8 mouse cellular contexts compared by ENCODE assay signal in genomic region chr14:20082536-20083325, GRCm38 (mm10). TPM values are rescaled to one million over a fixed set of nuclear protein-coding genes. Genes with fewer than 3 reads are reported as not detected.
DNase-seq lines count a peak whose midpoint lies in the region; ATAC-seq lines count a peak whose summit lies in the region.

No protein-coding gene starts in this region.

- 0 out of 2 replicates have a peak, but pooled peaks cover 2% of the 10 kb centered on the region for H3K36me3 ChIP-seq in heart, embryonic 13.5 days
- no peaks in the 10 kb centered on the region for H3K36me3 ChIP-seq in liver, embryonic 12.5 days
- H3K36me3 ChIP-seq in stomach, embryonic 15.5 days, result no peaks in the 10 kb centered on the region

- H3K4me2 ChIP-seq in heart, embryonic 13.5 days, result peak overlapping the region; percentile 80
- H3K4me2 ChIP-seq in liver, embryonic 12.5 days, result peak overlapping the region; percentile 79
- peak overlapping the region; percentile 73 for H3K4me2 ChIP-seq in stomach, embryonic 15.5 days

- no peaks in the 10 kb centered on the region for H3K9me3 ChIP-seq in heart, embryonic 13.5 days
- H3K9me3 ChIP-seq in liver, embryonic 12.5 days (replicated peaks), result no peaks in the 10 kb centered on the region
- no peaks in the 10 kb centered on the region for H3K9me3 ChIP-seq in stomach, embryonic 15.5 days

- H3K27ac ChIP-seq in brown adipose tissue, adult 24 weeks (replicated peaks; ENCODE audit: low read depth, low read length), result peak overlapping the region; percentile 91
- peak overlapping the region; percentile 95 for H3K27ac ChIP-seq in heart, embryonic 13.5 days (replicated peaks)
- H3K27ac ChIP-seq in liver, embryonic 12.5 days, result peak overlapping the region; percentile 85
- peak overlapping the region; percentile 97 for H3K27ac ChIP-seq in stomach, embryonic 15.5 days

- no peaks in the 10 kb centered on the region for H3K27me3 ChIP-seq in heart, embryonic 13.5 days (replicated peaks)
- H3K27me3 ChIP-seq in liver, embryonic 12.5 days (replicated peaks), result no peaks in the 10 kb centered on the region
- no peaks in the 10 kb centered on the region for H3K27me3 ChIP-seq in stomach, embryonic 15.5 days (replicated peaks)

- under 1% methylated on average over 56 of the region's 56 CpGs for WGBS in heart, embryonic 13.5 days
- WGBS in liver, embryonic 12.5 days (ENCODE audit: insufficient replicate concordance), result 2% methylated on average over 56 of the region's 56 CpGs
- WGBS in stomach, embryonic 15.5 days, result 2% methylated on average over 56 of the region's 56 CpGs

- peak; percentile 96 for ATAC-seq in heart, embryonic 13.5 days (ENCODE audit: extremely low read depth, insufficient number of reproducible peaks, low FRiP score, low TSS enrichment)
- peak; percentile 97 for ATAC-seq in liver, embryonic 12.5 days
- peak; percentile 98 for ATAC-seq in stomach, embryonic 15.5 days (ENCODE audit: insufficient read depth, low FRiP score, low read depth)

- peak overlapping the region; percentile 82 for H3K4me3 ChIP-seq in brown adipose tissue, adult 24 weeks (ENCODE audit: insufficient read depth, low read depth, low read length)
- peak overlapping the region; percentile 65 for H3K4me3 ChIP-seq in heart, embryonic 13.5 days
- H3K4me3 ChIP-seq in liver, embryonic 12.5 days, result peak overlapping the region; percentile 63
- H3K4me3 ChIP-seq in stomach, embryonic 15.5 days (replicated peaks), result peak overlapping the region; percentile 57

- peak; percentile 96 for DNase-seq in CD4-positive, CD25-positive, alpha-beta regulatory T cell, adult 2 months (ENCODE audit: low read depth, low spot score)
- DNase-seq in fat pad, adult 2 months (ENCODE audit: extremely low read depth, low read depth, low spot score), result peak; percentile 59
- peak; percentile 94 for DNase-seq in kidney, postnatal 10 days
- DNase-seq in natural killer cell, adult 2 months (ENCODE audit: low spot score in 2 of 2), result peak; percentile 89 to 95

- H3K9ac ChIP-seq in heart, embryonic 13.5 days, result peak overlapping the region; percentile 83
- H3K9ac ChIP-seq in liver, embryonic 12.5 days, result peak overlapping the region; percentile 64
- peak overlapping the region; percentile 59; the same call in 1 of the 2 replicates for H3K9ac ChIP-seq in stomach, embryonic 15.5 days

- H3K4me1 ChIP-seq in brown adipose tissue, adult 24 weeks (ENCODE audit: control insufficient read depth, insufficient read depth, insufficient read length, low read length), result peaks cover 8% of the 10 kb centered on the region; the same call in 1 of the 2 replicates
- peaks cover 31% of the 10 kb centered on the region for H3K4me1 ChIP-seq in heart, embryonic 13.5 days
- peaks cover 41% of the 10 kb centered on the region for H3K4me1 ChIP-seq in liver, embryonic 12.5 days
- peaks cover 2% of the 10 kb centered on the region for H3K4me1 ChIP-seq in stomach, embryonic 15.5 days

RNA-seq across cellular contexts. Expression of gene Saysd1, which starts 55.6 kb away (rescaled TPM):
- 2.5 and 3.7 TPM in 2 replicates for polyA plus RNA-seq in brown adipose tissue, adult 24 weeks (2012; ENCODE audit: insufficient read depth, insufficient read length, missing spikeins)
- polyA plus RNA-seq in heart, embryonic 13.5 days (2015; fragmentation: Nextera tagmentation; extraction: Ambion mirVana), result 8.0 and 9.9 TPM in 2 replicates
- polyA plus RNA-seq in liver, embryonic 12.5 days (2016; fragmentation: Nextera tagmentation; extraction: Ambion mirVana), result 4.5 and 4.8 TPM in 2 replicates
- 11.8 and 13.1 TPM in 2 replicates for polyA plus RNA-seq in stomach, embryonic 15.5 days (2015; fragmentation: Nextera tagmentation; extraction: Ambion mirVana)

Comparison
In these comparisons a context has a peak if more than half of its experiments do, and no peak if none do; other contexts are left out.
1. Peak in every context shown above with its lines: DNase-seq, ATAC-seq, H3K4me3 ChIP-seq and H3K27ac ChIP-seq.